Mouse (Mus musculus) ES-Bruce4 (cell line): ENCODE results near the gene Wfikkn1.

Source experiments
- CTCF ChIP-seq: IDR thresholded peaks from one replicate; pipeline ENCODE4 v1.8.1; 2011; ENCODE audit warnings: low read depth, low read length
- EP300 ChIP-seq: IDR thresholded peaks from 2 replicates; pipeline ENCODE4 v1.6.1; 2011; ENCODE audit warnings: low read depth, low read length; ENCODE audit not compliant: insufficient read depth
- POLR2A ChIP-seq: IDR thresholded peaks from one replicate; pipeline ENCODE4 v1.8.1; 2011; ENCODE audit warnings: low read length; ENCODE audit not compliant: insufficient read depth

- TF ChIP-seq CTCF (no peak), EP300 (no peak), POLR2A (no peak)
Observed at GRCm38 (mm10) chr17:25877025-25877424, 3.6 kb downstream of the Wfikkn1 start.
